Mouse (Mus musculus) right cerebral cortex, postnatal 36 days (tissue): ENCODE measurements around the gene Gm28043.
A peak's percentile ranks its signal among the peaks of the same experiment; 100 is the strongest.
"Not testable (repeated sequence)": the region's sequence is repeated elsewhere in the genome, so short reads cannot be mapped to it uniquely, and the experiment has no call there.

Experiments used
- DNase-seq, 2 experiments: peaks; one replicate each; pipeline ENCODE4 v3.0.0; 2022; ENCODE audit warnings: low spot score in 2 of 2, mixed read lengths in 1 of 2

The Gm28043 gene

DNA sequence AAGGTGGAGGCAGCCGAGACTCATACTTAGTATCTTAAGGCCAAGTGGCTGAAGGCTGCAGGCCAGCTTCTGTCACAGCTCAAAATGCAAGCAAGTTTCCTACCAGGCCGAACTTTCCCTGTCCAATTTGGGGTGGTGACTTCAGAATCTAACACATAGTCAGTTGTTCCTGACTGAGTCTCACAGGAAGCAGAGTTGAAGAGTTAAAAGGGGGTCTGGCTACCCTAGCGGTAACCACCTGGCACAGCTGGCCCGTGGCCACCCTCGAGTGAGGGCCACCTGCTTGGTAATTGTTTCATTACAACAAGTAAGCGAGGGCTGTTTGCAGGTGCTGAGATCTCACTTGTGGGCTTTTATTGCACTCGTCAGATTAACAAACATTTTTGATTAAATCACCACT is 97.9 kb downstream of the Gm28043 start:
- no peak for DNase-seq

DNA sequence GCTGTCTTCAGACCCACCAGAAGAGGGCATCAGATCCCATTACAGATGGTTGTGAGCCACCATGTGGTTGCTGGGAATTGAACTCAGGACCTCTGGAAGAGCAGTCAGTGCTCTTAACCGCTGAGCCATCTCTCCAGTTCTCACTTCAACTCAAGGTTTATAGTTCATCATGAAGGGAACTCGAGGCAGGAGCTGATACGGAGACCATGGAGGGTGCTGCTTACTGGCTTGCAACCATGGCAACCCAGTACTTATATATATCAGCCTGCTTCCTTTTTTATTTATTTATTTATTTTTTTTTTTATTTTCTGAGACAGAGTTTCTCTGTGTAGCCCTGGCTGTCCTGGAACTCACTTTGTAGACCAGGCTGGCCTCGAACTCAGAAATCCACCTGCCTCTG is 99.1 kb downstream of the Gm28043 start:
- not testable (repeated sequence) for DNase-seq

DNA sequence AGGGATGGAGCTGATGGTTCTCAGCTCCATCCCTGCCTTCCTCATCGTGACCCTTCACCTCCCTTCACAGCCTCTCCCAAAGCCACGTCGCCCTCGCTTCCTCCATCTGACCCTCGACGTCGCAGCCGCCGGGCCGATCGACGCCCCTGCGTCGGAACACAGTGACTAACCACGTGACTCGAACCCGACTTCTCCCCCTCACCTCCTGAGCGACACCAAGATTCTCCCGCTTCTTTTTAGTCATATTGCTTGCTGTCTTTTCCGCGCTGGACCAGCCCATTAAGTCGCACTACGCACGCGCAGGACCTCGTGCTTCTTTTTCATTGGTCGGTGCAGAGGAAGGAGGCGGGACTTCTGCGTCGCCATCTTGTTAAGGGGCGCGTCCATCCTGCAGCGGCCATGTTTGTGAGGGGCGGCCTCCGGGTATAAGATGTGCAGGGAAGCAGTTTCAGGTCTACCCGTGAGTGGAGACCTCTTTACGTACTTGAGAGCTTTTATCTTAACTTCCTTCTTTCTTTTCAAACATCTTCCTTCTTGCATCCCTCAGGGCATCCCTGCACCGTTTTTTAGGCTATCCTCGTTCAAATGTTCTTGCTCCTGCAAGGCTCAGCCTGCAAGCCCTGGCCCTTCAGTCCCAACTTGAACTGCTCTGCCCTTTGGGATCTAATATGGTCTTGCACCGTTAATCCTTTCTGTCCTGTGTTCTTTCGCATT is 102.2 kb downstream of the Gm28043 start, which contains the start of gene Ccdc167:
Gene Ccdc167 (minus strand): TSS at position 313 of the 714 bp plus-strand sequence.
- peak; percentile 95 for DNase-seq

DNA sequence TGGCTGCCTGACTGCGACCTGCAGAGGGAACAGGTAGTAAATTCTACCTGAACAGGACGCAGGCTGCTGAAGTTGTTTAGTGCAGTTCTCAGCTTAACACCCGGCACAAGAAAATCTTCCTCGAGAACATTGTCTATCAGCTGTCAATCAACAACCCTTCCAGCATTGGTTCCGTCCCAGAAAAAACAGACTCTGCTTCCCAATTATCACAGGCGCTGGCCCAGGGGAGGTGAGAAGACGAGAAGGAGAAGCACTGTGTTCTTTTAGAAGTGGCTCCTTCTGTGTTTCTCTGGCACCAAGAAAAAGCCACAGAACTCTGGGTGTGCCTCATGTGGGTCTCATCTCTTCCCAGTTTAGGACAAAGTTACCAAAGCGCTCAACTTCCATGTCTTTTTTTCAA is 104.0 kb downstream of the Gm28043 start:
- DNase-seq, result no peak

DNA sequence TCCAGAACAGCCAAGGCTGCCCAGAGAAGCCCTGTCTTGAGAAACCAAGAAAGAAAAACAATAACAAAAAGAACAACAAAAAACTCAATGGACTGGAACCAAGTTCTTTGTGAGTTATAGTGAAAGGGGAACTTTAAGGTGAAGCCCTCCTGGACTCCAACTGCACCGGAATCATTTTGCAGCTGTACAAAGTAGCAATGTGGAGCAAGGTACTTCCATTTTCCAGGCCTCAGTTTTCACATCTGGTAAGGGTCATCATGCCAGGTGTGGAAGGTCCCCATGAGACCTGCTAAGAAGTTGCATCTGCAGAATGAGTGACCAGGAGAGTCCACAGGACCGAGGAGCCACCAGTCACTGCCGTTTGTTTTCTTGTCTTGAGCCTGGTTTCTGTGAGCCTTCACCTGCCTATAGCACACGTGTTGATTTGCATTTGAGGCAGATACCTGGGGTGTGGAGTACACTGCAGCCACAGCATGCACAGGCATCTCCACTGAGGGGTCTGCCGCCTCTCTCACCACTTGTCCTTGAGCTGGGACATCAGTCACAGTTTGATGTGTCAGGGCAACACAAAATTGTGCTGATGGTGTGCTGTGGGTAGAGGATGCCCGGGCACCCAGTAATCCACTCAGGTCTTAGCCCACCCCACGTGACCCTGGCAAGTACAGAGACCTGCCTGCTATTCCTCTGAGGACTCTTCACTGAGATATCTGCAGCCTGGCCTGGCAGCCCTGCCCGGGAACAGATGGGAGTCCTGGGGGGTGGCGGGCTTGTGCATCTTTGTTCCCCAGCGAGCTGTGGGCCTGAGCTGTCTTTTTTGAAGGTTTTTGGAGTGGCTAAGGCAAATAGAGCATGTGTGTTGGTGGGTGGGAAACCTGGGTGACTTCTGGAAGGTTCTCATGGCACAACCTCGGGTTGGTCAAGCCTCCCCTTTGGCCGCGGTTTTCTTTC is 105.2 kb downstream of the Gm28043 start:
- no peak for DNase-seq

DNA sequence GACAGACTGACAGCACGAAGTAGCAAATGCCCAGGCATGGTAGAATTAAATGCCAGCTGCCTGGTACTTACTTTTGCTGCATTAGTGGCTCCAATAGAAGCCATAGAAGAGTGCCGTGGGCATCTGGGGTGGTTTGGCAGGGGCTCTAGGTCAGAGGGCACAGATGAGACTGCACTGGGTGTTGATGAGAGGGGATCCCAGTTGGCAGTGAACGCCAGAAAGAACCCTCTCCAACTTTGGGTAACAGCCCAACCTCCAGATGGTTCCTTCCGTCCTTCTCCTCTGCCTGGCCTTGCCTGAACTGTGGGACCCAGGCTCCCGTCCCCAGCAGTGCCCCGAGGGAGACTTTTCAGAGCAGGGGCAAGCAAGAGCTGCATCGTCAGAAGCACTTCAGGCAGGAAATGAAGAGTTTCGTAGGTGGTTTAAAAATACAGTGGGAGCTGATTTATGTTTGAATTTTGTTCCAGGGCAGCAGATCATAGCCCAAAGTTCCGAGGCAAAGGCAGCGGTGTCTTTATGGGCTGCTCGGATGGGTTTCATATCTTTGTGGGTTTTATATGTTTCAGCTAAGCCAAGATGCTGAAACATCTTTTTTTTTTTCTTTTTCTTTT is 106.2 kb downstream of the Gm28043 start:
- no peak for DNase-seq

DNA sequence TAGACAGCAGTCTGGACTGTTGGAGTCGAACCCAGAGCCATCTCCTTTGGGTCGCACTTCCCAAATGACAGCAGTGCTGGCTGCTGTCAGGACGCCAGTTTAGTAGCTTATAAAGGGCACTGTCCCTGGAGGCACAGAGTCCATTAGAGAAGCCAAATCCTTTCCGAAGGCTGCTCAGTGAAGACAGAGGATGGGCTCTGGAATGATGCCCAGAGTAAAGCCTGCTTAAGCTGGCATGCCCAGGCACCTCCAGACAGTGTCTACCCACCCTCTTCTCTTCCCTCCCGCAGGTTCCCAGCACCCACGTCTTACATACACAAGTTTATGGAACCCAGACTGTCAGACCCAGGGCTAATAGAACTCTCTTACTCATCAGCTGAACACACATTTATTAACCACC is 109.9 kb downstream of the Gm28043 start:
- no peak for DNase-seq

DNA sequence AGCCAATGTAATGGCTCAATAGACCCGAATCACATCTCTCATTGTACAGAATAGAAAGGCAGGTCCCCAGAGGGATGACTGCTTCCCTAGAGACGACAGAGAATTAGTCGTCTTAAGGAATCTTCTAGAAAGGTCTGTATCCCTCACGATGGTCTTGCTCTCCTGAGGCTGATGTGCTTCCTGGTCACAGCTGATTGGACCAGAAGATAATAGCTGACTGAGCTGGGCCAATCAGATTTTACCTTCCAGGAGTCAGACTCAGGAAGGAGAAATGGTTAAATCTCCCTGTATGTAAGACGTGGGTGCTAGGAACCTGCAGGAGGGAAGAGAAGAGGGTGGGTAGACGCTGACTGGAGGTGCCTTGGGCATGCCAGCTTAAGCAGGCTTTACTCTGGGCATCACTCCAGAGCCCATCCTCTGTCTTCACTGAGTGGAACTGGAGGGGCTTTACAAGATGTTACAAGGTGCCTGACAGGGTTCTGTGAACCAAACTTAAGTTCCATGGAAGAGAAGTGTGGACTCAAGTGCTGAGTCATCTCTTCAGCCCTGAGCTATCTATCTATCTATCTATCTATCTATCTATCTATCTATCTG is 110.4 kb downstream of the Gm28043 start:
- no peak for DNase-seq

DNA sequence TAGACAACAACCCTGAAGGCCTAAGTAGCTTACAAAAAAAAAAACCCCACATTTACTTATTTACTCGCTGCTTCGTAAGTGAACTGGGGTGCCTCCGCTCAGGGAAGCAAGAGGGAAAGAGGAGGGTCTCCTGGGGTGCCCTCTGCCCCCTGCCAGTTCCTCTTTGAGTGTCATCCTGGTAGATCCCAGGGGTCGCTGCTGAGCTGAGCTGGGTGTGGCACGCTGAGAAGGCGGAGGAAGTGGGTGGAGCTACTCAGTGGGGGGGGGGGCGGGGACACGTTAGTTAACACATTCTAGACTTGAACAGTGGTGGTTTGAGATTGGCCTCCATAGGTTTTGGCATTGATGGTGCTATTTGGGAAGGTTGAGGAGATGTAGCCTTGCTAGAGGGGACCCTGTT is 113.4 kb downstream of the Gm28043 start:
- DNase-seq, result no peak

DNA sequence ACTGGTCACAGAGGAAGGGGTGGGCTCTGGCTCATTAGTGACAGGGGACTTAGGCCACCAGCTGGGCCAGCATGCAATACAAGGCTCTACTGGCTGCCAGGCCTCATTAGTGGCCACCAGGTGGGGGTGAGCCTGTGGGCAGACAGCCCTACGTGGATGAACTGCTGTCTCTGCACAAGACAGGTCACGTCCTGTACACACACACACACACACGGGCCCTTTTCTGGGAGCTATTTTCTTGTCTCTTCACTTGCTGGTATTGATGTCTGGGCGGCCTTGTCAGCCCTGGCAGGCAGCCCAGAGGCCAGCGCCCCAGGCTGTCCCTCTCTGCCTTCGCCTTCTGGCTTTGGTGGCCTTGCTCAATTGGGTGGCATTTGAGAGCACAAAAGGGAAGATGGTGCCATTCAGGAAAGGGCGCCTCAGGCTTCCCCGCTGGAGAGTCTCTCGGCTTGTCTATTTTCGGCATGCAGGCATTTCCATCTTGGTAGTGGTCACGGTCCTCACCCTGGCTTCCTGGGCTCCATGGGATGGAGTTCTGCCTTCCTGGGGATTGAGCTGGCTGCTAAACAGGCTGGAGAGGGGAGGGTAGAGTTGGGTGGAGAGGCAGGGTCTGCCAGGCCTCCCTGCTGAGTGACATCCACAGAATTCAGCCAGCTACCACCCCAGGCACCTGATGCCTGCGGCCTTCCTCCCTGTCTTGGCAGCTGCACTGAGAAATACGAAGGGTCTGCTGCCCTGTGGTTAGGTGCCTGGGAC is 116.0 kb downstream of the Gm28043 start:
- DNase-seq, result no peak

DNA sequence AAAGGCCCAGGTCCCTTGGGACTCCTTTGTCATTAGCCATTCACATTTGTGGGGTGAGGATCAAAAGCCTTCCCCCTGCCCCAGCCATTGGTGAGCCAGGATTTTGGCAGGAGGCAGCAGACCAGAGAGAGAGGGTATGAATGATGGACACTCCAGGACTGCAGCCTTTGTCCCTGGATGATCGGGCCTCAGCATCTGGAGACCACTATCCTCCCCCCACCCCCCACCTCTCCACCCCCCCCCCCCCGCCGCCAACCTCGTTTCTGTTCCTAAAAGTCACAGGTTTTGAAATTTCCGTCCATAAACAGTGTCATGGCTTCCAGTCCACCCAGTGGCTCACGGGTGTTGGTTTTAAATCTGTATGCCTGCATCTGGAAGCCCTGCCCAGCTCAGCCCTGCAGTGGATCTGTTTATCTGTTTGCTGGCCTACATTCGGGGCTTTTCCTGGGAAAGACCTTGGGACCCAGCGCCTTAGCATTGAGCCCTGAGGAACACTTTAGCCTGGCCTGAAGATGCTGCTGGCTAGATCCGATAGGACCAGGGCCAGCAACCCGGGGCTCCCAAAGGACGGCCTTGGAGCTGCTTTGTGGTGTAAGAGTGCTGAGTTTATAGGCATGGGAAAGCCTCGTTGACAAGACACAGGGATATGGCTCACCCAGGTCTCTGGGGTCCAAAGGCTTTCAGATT is 116.7 kb downstream of the Gm28043 start:
- DNase-seq, result no peak

DNA sequence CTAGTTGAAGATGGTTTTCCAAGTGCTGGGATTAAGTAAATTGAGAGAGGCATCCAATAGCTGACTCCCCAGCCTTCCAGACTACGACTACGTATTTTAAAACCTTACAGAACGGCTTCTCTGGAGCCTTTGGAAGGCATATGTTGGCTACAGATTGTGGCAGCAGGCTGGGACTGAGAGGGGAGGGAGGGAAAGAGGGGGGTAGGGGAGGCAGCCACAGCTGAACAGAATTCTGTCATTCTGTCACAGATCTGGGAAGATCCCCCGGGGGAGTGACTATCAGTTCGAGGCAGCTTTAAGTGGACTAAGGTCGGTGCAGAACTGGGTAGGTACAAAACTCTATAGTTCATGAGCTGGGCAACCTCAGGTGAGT is 117.3 kb downstream of the Gm28043 start:
- DNase-seq, result no peak

DNA sequence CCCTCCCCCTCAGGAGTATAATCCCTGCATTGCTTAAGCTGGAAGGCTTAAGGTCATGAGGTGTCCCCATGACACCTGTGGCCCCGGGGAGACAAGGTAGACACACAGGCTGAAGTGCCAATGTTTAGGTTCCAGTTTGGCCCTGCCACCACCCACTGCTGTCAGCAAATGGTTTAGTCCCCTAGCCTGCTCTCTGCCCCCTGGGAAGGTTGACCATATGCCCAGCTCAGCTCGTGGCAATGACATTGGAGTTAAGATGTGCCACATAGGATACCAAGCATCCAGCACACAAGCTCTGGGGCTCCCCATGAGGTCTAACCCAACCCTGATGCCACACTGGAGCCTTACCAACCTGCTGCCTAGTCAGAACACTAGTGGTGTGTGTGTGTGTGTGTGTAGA is 117.8 kb downstream of the Gm28043 start:
- DNase-seq, result no peak

DNA sequence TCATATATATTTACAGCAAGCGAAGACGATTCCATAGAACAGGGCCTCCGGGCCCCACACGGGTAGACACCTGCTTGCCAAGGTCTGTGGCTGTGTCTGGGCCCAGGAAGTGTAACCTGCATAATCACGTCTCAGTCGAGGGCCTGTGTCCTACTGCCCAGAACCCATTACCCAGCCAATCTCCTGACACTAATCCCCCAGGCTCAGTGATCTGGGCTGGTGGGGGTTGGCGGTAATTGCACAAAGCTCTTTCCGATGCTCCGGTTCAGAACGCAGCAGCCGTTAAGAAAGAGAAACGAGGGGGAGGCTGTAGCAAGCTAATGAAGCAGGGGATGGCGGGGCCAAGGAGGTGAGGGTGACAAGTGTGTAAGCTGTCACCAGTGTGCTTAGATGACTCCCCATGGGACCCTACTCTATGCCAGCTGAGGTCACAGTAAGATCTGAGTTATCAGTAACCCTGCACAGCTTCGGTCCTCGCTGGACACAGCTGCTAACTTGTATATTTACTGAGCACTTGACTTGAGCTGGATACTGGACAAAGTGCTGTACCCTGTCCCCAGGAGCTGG is 121.9 kb downstream of the Gm28043 start:
- no peak for DNase-seq

DNA sequence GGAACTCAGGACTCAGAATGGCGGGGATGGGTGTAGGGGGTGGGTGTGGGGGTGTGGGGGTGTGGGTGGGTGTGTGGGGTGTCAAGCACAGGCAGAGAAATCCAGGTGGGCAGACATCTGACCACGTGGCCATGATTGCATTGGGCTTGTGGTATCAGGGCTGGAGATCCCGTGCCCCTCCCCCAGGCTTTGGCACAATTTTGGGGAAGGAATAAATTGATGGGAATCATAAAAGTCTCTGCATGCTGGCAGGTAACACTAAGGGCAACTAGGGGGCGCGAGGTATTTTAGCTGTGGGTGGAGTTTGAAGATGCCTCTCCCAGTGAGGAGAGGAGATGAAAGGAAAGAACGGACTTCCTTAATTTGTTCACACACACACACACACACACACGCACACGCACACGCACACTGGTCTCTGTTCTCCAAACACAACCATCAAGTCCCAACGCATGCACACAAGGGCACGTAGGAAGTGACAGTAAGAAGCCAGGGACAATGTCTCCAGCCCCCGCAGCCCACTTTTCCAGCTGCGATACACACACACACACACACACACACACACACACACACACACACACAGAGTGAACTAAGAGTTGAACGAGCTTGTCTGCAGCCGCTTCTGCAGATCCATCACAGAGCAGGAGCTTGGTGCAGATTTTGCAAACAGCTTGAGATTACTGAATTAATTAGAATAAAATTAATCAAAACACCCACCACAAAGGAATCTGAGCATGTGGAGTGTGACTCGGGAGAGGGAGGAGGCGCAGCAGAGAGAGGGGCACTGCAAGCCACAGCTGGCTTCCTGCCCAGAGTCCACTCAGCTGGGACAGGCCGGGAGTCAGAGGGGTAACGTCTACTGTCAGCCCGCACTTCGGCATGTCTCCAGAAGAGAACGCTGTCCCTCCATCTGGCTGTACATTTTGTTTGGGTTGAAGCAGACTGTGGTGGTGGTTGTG is 123.5 kb downstream of the Gm28043 start:
- DNase-seq, result peak; percentile 44 to 51

DNA sequence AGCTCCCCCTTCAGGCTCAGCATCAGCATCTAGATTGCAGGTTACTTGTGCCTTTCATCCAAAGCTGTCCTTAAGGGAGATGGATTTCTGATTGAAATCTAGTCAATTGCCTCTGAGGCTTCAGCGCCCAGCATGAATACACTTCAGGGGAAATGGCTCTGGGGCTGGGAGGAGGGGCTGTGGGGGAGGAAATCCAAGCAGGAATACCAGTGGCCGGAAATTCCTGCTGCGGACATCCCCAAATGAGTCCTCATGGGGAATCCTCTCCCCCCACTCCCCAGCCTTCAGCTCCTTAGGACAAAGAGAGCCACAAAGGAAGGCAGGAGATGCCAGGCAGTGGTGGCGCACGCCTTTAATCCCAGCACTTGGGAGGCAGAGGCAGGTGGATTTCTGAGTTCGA is 132.8 kb downstream of the Gm28043 start:
- DNase-seq, result no peak
